Mouse (Mus musculus): Measurements from ENCODE around the gene Tnnc2. TPM values are rescaled to one million over a fixed set of nuclear protein-coding genes. Genes with fewer than 3 reads are reported as not detected.

The Tnnc2 gene
- polyA plus RNA-seq, 1 experiment from 2014 or later = 6.9 TPM

DNA sequence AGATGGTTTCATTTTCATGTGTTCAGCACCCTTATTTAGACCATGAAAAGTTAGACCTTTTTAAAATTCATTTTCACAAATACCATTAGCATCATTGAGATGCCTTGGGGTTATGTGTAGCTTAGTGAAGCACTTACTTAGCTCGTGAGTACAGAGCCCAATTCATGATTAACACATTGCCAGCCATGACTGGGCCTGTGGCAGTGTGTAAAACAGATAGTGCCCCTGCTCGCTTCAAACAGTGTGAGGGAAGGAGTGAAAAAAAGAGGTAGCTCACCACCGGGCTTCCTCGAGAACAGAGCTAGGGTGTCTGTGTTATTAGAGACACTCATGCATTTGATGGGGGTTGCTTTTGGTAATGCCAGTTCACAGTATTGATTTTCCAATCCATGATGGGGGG, 31.6 kb downstream of the Tnnc2 start:
- peaks cover 16% of the 10 kb centered on the region for H3K4me1 ChIP-seq (replicated peaks)

DNA sequence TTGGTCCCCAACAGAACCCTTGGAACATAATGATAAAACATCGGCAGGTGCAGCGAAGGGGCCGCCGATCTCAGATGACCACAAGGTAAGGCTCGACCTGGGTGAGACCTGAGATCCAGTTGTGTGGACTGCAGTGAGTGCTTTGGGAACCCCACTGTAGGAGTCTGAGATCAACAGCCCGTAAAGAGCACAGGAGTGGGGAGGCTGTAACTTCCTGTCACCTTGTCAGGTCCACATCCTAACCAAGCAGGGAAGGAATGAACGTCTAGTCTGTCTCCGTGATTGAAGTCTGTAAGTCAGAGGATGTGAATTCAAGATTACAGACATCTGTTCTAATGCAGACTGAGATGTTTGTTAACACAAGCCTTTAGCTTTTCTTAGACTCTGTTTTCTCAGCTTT, 33.1 kb downstream of the Tnnc2 start:
- Histone ChIP-seq H3K4me2 (replicated peaks) (peak overlapping the region; percentile 66), H3K4me3 (replicated peaks) (peak overlapping the region; percentile 84), H3K36me3 (peaks cover 4% of the 10 kb centered on the region; the same call in 1 of the 2 replicates), H3K9me3 (no peaks in the 10 kb centered on the region), H3K27me3 (replicated peaks) (no peaks in the 10 kb centered on the region), H3K9ac (peak overlapping the region; percentile 90), H3K27ac (no peak overlapping the region), H3K4me1 (replicated peaks) (peaks cover 16% of the 10 kb centered on the region)
- no peak for ATAC-seq
- WGBS = 41% methylated on average over 8 of the region's 8 CpGs

More for the DNA sequence above, 31.6 kb downstream of the Tnnc2 start:
- H3K9me3 ChIP-seq = no peaks in the 10 kb centered on the region
- no peak overlapping the region for H3K4me3 ChIP-seq (replicated peaks)
- H3K9ac ChIP-seq = no peak overlapping the region
- peaks cover 6% of the 10 kb centered on the region; the same call in 1 of the 2 replicates for H3K36me3 ChIP-seq
- 88% methylated on average over 4 of the region's 4 CpGs for WGBS
- no peaks in the 10 kb centered on the region for H3K27me3 ChIP-seq (replicated peaks)
- ATAC-seq = no peak
- no peak overlapping the region for H3K27ac ChIP-seq
- H3K4me2 ChIP-seq (replicated peaks) = no peak overlapping the region

DNA sequence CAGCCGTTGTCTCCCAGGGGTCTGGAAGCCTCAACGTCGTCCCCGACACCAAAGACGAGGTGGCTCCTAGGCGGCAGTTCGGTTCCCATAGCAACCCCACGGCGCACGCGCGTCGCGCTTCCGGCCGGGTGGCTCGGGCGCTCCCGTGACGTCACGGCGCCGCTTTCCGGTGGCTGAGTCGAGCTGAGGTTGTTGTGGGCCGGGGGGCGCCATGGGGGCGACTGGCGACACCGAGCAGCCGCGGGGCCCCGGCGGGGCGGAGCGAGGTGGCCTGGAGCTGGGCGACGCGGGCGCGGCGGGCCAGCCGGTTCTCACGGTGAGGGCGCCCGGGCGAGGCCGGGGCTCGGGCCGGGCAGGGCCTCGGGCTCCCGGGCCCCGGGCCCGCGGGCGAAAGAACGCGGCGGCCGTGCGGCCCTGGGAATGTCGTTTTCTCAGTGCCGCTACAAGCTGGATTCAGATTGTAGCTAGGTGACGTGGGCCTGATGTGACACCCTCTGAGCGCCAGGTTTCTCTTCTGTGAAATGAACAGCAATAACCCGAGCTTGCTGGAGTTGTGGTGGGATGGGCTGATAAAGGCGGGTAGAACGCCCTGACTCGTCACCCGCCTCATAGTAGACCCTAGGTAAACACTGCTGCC, 33.8 kb downstream of the Tnnc2 start, which contains the start of the genes Wfdc3 and Dnttip1:
TSS of gene Wfdc3 (minus strand) at position 89 of the 637 bp plus-strand sequence.
TSS of gene Dnttip1 (plus strand) at position 141 of the 637 bp plus-strand sequence.
- H3K4me3 ChIP-seq (replicated peaks) = peak within 1 kb of the TSS; percentile 84
- H3K27ac ChIP-seq = peak within 1 kb of the TSS; percentile 69
- peak within 1 kb of the TSS; percentile 90 for H3K9ac ChIP-seq
- peaks cover 16% of the 10 kb centered on the region for H3K4me1 ChIP-seq (replicated peaks)
- H3K27me3 ChIP-seq (replicated peaks) = no peaks in the 10 kb centered on the region
- H3K36me3 ChIP-seq = peaks cover 4% of the 10 kb centered on the region; the same call in 1 of the 2 replicates
- peak within 1 kb of the TSS; percentile 66 for H3K4me2 ChIP-seq (replicated peaks)
- WGBS = under 1% methylated on average over 60 of the region's 70 CpGs
- no peaks in the 10 kb centered on the region for H3K9me3 ChIP-seq
- peak; percentile 94 for ATAC-seq

DNA sequence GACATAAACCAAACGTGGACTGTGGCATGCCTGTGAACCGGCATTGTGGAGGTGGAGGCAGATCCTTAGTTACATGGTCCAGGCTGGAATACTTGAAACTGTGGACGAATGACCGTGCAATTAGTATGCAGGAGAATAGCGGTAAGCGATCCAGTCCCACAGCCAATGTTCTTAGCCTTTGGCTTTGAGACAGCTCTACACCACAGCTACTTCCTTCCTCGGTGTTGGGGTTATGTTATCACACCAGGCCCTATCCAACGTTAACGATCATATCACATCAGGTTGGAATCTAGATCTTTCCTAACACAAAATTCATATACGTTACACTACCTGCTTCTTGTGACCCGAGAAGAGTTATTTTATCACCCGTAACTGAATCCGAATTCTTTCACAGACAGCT, 34.8 kb downstream of the Tnnc2 start:
- peak overlapping the region; percentile 90; the same call in 1 of the 2 replicates for H3K9ac ChIP-seq
- no peak for ATAC-seq

DNA sequence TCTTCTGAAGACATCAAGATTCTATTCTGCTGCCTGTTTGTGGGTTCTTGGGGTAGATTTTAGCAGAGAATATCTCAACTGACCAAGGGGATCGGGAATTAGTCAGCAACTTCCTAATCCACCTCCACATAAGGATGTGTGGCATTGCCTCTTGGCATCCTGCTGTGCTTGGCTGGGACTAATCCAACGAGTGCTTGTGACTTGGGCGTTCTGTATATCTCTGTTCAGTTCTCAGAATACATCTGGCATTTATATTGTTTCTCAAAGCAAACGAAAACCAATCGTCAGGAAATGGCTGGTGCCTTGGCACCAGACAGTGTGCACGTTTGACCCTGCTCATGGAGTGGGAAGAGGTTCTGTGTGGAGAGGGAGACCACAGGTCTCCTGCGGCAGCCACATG, 39.9 kb downstream of the Tnnc2 start:
- H3K9me3 ChIP-seq = no peaks in the 10 kb centered on the region
- WGBS = 57% methylated on average over 7 of the region's 7 CpGs

More for the DNA sequence above, 34.8 kb downstream of the Tnnc2 start:
- Histone ChIP-seq H3K4me2 (replicated peaks) (peak overlapping the region; percentile 66), H3K36me3 (0 out of 2 replicates have a peak, but pooled peaks cover 4% of the 10 kb centered on the region), H3K9me3 (no peaks in the 10 kb centered on the region), H3K27ac (no peak overlapping the region), H3K27me3 (replicated peaks) (no peaks in the 10 kb centered on the region), H3K4me1 (replicated peaks) (peaks cover 16% of the 10 kb centered on the region), H3K4me3 (replicated peaks) (peak overlapping the region; percentile 84)
- 68% methylated on average over 13 of the region's 13 CpGs for WGBS

DNA sequence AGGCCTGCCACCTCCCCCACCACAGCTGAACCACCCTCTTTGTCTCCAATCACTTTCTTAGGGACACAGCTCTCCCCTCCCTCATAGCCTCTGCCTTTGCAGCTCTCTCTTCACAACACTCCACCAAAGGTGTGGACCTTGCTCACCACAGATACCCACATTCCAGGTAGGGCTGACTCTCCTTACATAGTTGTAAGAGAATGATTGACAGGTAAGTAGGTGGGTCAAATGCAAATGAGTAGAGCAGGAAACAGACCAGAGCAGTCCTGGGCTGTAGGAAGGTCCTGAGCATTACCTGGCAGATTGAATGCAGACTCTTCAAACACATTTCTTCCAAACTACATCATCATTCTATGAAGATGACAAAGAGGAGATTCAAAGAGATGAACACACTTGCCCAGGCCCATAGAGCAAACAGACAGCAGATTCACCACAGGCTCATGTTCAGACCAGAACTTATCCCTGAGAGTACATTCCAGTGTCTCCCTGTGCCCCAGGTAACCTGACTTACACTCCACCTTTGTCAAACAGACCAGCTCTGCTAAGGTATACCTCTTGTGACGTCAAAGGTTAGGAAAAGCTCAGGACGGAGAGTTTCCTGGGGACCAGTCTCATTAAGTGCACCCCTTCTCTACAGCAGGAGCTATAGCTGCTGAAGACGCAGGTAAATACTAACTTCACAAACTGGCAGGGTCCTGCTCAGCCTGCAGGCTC, 42.2 kb downstream of the Tnnc2 start:
- Histone ChIP-seq H3K9me3 (no peaks in the 10 kb centered on the region), H3K4me3 (replicated peaks) (no peak overlapping the region), H3K36me3 (no peaks in the 10 kb centered on the region), H3K27me3 (replicated peaks) (no peaks in the 10 kb centered on the region), H3K27ac (peak overlapping the region; percentile 66), H3K4me2 (replicated peaks) (no peak overlapping the region), H3K9ac (no peak overlapping the region), H3K4me1 (replicated peaks) (peaks cover 11% of the 10 kb centered on the region)
- WGBS = 55% methylated on average over 3 of the region's 3 CpGs
- ATAC-seq = peak; percentile 96

More for the DNA sequence above, 39.9 kb downstream of the Tnnc2 start:
- Histone ChIP-seq H3K9ac (no peak overlapping the region), H3K27me3 (replicated peaks) (no peaks in the 10 kb centered on the region), H3K4me3 (replicated peaks) (no peak overlapping the region), H3K4me2 (replicated peaks) (no peak overlapping the region), H3K27ac (no peak overlapping the region), H3K36me3 (no peaks in the 10 kb centered on the region), H3K4me1 (replicated peaks) (0 out of 2 replicates have a peak, but pooled peaks cover under 1% of the 10 kb centered on the region)
- ATAC-seq = no peak

DNA sequence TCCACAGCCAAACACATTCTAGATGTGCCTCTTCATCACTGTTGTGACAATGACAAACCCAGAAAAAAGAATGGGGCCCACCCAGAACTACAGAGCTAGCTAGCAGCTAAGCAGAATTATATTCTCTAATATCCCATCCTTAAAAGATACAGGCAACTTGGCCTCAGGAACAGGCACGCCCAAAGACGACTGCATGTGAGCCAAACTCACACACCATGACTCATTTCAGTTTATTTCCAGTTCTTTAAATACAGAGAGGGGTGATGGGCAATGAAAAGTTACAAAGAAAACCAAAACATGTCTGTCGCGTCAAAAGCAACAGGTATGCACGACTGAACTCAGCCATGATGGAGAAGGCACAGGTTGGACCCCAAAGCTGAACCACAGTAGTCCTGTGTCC, 44.3 kb downstream of the Tnnc2 start:
- ATAC-seq = no peak
- no peaks in the 10 kb centered on the region for H3K36me3 ChIP-seq
- peaks cover 13% of the 10 kb centered on the region for H3K4me1 ChIP-seq (replicated peaks)
- no peaks in the 10 kb centered on the region for H3K9me3 ChIP-seq
- WGBS = 76% methylated on average over 5 of the region's 5 CpGs
- no peak overlapping the region for H3K4me3 ChIP-seq (replicated peaks)
- H3K4me2 ChIP-seq (replicated peaks) = no peak overlapping the region
- no peaks in the 10 kb centered on the region for H3K27me3 ChIP-seq (replicated peaks)
- no peak overlapping the region for H3K9ac ChIP-seq
- no peak overlapping the region for H3K27ac ChIP-seq

DNA sequence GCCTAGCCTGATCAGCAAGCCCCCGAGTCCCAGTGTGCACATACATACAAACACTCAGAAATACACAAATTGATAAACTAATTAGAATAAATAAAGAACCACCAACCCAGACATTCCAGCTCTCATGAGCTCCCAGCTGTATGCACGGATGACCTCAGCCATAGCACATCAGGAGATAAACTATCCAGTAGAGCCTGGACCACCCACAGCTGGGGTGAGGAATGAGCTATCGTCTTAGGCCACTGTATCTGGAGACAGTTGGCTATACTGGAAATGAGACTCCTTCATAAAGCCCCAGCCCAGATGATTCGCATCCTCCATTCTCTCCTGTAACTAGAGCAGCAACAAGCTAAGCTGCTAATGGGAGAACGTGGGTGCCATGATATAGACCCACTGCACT, 44.9 kb downstream of the Tnnc2 start:
- H3K27ac ChIP-seq = no peak overlapping the region

DNA sequence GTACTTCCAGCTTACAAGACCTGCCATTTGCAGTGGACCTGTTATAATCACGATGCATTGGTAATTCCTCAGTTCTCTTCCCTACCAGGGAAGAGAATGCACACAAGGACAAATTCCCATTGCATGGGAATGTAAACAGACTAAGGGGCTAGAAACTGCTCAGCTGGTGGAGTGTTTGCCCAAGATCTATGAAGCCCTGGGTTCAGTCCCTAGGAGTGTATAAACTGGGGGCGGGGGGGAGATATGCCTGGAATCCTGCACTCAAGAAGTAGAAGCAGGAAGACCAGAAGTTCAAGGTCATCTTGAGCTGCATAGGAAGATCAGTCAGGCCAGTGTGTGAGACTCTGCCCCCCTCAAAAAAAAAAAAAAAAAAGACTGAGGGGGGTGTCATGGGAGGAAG, 46.5 kb downstream of the Tnnc2 start:
- Histone ChIP-seq H3K27ac (no peak overlapping the region), H3K9ac (no peak overlapping the region), H3K9me3 (no peaks in the 10 kb centered on the region), H3K4me2 (replicated peaks) (no peak overlapping the region), H3K4me3 (replicated peaks) (no peak overlapping the region), H3K4me1 (replicated peaks) (peaks cover 13% of the 10 kb centered on the region), H3K27me3 (replicated peaks) (no peaks in the 10 kb centered on the region), H3K36me3 (no peaks in the 10 kb centered on the region)
- WGBS = 40% methylated on average over 2 of the region's 2 CpGs
- no peak for ATAC-seq

More for the DNA sequence above, 44.9 kb downstream of the Tnnc2 start:
- H3K4me1 ChIP-seq (replicated peaks) = peaks cover 13% of the 10 kb centered on the region
- ATAC-seq = no peak
- H3K9me3 ChIP-seq = no peaks in the 10 kb centered on the region
- H3K4me3 ChIP-seq (replicated peaks) = no peak overlapping the region
- H3K9ac ChIP-seq = no peak overlapping the region
- no peak overlapping the region for H3K4me2 ChIP-seq (replicated peaks)
- no peaks in the 10 kb centered on the region for H3K27me3 ChIP-seq (replicated peaks)
- WGBS = 59% methylated on average over 5 of the region's 5 CpGs
- H3K36me3 ChIP-seq = no peaks in the 10 kb centered on the region

DNA sequence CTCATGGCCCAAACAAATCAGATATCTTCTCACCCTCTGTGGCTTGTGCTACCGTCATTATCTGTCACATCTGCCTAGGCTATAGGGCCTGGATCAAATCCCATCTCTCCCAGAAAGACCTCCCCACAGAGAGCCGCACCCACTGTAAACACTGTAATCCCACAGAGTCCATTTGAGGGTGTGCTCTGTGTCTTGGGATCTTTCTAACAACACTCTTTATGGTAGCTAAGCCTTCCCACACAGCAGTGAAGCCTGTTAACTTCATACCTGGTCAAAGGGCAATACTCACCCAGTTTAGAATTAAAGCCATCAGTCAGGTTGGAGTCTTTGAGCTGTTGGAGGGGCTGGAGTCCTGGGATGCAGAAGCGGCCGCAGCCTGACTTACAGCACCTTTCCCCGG, 48.0 kb downstream of the Tnnc2 start:
- peak; percentile 90 for ATAC-seq
- Histone ChIP-seq H3K36me3 (no peaks in the 10 kb centered on the region), H3K4me3 (replicated peaks) (no peak overlapping the region), H3K9ac (no peak overlapping the region), H3K9me3 (no peaks in the 10 kb centered on the region), H3K4me1 (replicated peaks) (peaks cover 13% of the 10 kb centered on the region), H3K4me2 (replicated peaks) (no peak overlapping the region), H3K27me3 (replicated peaks) (no peaks in the 10 kb centered on the region), H3K27ac (no peak overlapping the region)
- WGBS = 34% methylated on average over 5 of the region's 5 CpGs

Measured in intestine, embryonic 15.5 days (tissue).